Mouse (Mus musculus) CH12.LX (cell line): Measurements from ENCODE around the gene Xpa. TPM values are rescaled to one million over a fixed set of nuclear protein-coding genes. Genes with fewer than 3 reads are reported as not detected.

ENCODE experiments used
- DNase-seq: peaks from one replicate; pipeline ENCODE4 v3.0.0-alpha.2; 2013; ENCODE audit errors: extremely low read depth
- H3K27ac ChIP-seq: 2 replicates; pipeline ENCODE4 v1.5.1; 2012; ENCODE audit warnings: low read depth, mild to moderate bottlenecking, control low read depth, moderate library complexity; ENCODE audit not compliant: insufficient read depth
- H3K27me3 ChIP-seq: replicated peaks from 2 replicates; pipeline ENCODE3; 2012; ENCODE audit warnings: inconsistent platforms
- H3K36me3 ChIP-seq, 2 experiments: replicated peaks in 1 of 2; 2 replicates each; pipeline versions ENCODE3 to v1.6.1; 2012; ENCODE audit warnings: inconsistent platforms in 1 of 2, low read length in 1 of 2, mild to moderate bottlenecking in 1 of 2, mixed read lengths in 1 of 2, moderate library complexity in 1 of 2; ENCODE audit not compliant: control insufficient read depth in 1 of 2, insufficient read depth in 1 of 2
- H3K4me1 ChIP-seq, 2 experiments: 2 replicates each; pipeline ENCODE4 v1.6.1; 2012; ENCODE audit warnings: inconsistent platforms in 1 of 2, moderate library complexity in 1 of 2; ENCODE audit not compliant: insufficient read depth in 2 of 2, control insufficient read depth in 1 of 2
- H3K4me2 ChIP-seq: 2 replicates; pipeline ENCODE4 v1.6.1; 2012; ENCODE audit warnings: low read depth, mild to moderate bottlenecking, control low read depth; ENCODE audit not compliant: poor library complexity, insufficient read depth, severe bottlenecking
- H3K4me3 ChIP-seq, 3 experiments: fragments of 150-350 bp in 1 of 3; sonication (generic) in 1 of 3; replicated peaks in 1 of 3; 2 replicates each; pipeline versions ENCODE3 to v1.5.1; 2011 to 2012; ENCODE audit warnings: low read depth in 2 of 3, low read length in 2 of 3, mild to moderate bottlenecking in 2 of 3, moderate library complexity in 2 of 3, control low read depth in 1 of 3, improper control_type of control experiment in 1 of 3, inconsistent platforms in 1 of 3, mixed read lengths in 1 of 3; ENCODE audit not compliant: poor library complexity in 1 of 3
- H3K79me2 ChIP-seq: replicated peaks from 2 replicates; pipeline ENCODE4 v1.6.1; 2012; ENCODE audit warnings: mild to moderate bottlenecking, moderate library complexity; ENCODE audit not compliant: control insufficient read depth, poor library complexity, insufficient read depth, severe bottlenecking; ENCODE audit errors: extremely low read depth
- H3K9ac ChIP-seq: 2 replicates; pipeline ENCODE4 v1.6.1; 2012; ENCODE audit warnings: low read depth, mild to moderate bottlenecking, control low read depth, moderate library complexity; ENCODE audit not compliant: insufficient read depth
- H3K9me3 ChIP-seq: replicated peaks from 2 replicates; pipeline ENCODE3; 2012; ENCODE audit warnings: low read length, inconsistent platforms, mixed read lengths
- CHD1 ChIP-seq: IDR thresholded peaks from 2 replicates; pipeline ENCODE4 v1.6.1; 2012; ENCODE audit warnings: low read depth, low read length, improper control_type of control experiment, inconsistent platforms
- CTCF ChIP-seq, 2 experiments: IDR thresholded peaks in 1 of 2; conservative IDR thresholded peaks in 1 of 2; 2 replicates each; pipeline ENCODE4 v1.5.1; 2011 to 2012; ENCODE audit warnings: low read depth in 2 of 2, low read length in 2 of 2, improper control_type of control experiment in 1 of 2, inconsistent platforms in 1 of 2, mild to moderate bottlenecking in 1 of 2, moderate library complexity in 1 of 2
- E2F4 ChIP-seq: IDR thresholded peaks from 2 replicates; pipeline ENCODE4 v1.6.1; 2011; ENCODE audit warnings: low read depth, low read length, improper control_type of control experiment; ENCODE audit not compliant: insufficient replicate concordance
- ELF1 ChIP-seq: IDR thresholded peaks from 2 replicates; pipeline ENCODE4 v1.6.1; 2014; ENCODE audit warnings: low read depth, mild to moderate bottlenecking, inconsistent platforms, low read length, improper control_type of control experiment
- EP300 ChIP-seq: IDR thresholded peaks from 2 replicates; pipeline ENCODE4 v1.6.1; 2011; ENCODE audit warnings: low read length, improper control_type of control experiment
- ETS1 ChIP-seq: conservative IDR thresholded peaks from 2 replicates; pipeline ENCODE4 v1.6.1; 2012; ENCODE audit warnings: low read depth, mild to moderate bottlenecking, inconsistent platforms, low read length, improper control_type of control experiment, moderate library complexity
- GABPA ChIP-seq: IDR thresholded peaks from 2 replicates; pipeline ENCODE4 v1.6.1; 2012; ENCODE audit warnings: low read depth, low read length, improper control_type of control experiment, inconsistent platforms; ENCODE audit not compliant: insufficient replicate concordance
- HCFC1 ChIP-seq: IDR thresholded peaks from 2 replicates; pipeline ENCODE4 v1.6.1; 2012; ENCODE audit warnings: low read depth, mild to moderate bottlenecking, inconsistent platforms, low read length, improper control_type of control experiment
- IRF4 ChIP-seq: IDR thresholded peaks from 2 replicates; pipeline ENCODE4 v1.6.1; 2014; ENCODE audit warnings: low read depth, mild to moderate bottlenecking, inconsistent platforms, low read length, improper control_type of control experiment
- JUN ChIP-seq: IDR thresholded peaks from 2 replicates; pipeline ENCODE4 v1.6.1; 2011; ENCODE audit warnings: low read depth, mild to moderate bottlenecking, low read length, improper control_type of control experiment, moderate library complexity; ENCODE audit not compliant: insufficient read depth
- MYC ChIP-seq: IDR thresholded peaks from 2 replicates; pipeline ENCODE4 v1.6.1; 2011; ENCODE audit warnings: low read depth, mild to moderate bottlenecking, improper control_type of control experiment, low read length
- NELFE ChIP-seq: IDR thresholded peaks from 2 replicates; pipeline ENCODE4 v1.6.1; 2011; ENCODE audit warnings: low read depth, low read length, improper control_type of control experiment
- NRF1 ChIP-seq: IDR thresholded peaks from 2 replicates; pipeline ENCODE4 v1.6.1; 2014; ENCODE audit warnings: low read depth, mild to moderate bottlenecking, inconsistent platforms, low read length, improper control_type of control experiment, moderate library complexity
- POLR2A ChIP-seq: IDR thresholded peaks from 2 replicates; pipeline ENCODE4 v1.6.1; 2011; ENCODE audit warnings: low read depth, mild to moderate bottlenecking, improper control_type of control experiment, low read length
- POLR2AphosphoS2 ChIP-seq: IDR thresholded peaks from 2 replicates; pipeline ENCODE4 v1.6.1; 2011; ENCODE audit warnings: low read depth, low read length, improper control_type of control experiment
- RAD21 ChIP-seq: IDR thresholded peaks from 2 replicates; pipeline ENCODE4 v1.6.1; 2011; ENCODE audit warnings: low read depth, mild to moderate bottlenecking, low read length, improper control_type of control experiment, moderate library complexity
- SIN3A ChIP-seq: IDR thresholded peaks from 2 replicates; pipeline ENCODE4 v1.6.1; 2012; ENCODE audit warnings: low read length, improper control_type of control experiment, inconsistent platforms
- SMC3 ChIP-seq: IDR thresholded peaks from 2 replicates; pipeline ENCODE4 v1.6.1; 2011; ENCODE audit warnings: low read depth, low read length, improper control_type of control experiment
- TBP ChIP-seq: conservative IDR thresholded peaks from 2 replicates; pipeline ENCODE4 v1.6.1; 2011; ENCODE audit warnings: low read depth, low read length, improper control_type of control experiment
- TCF12 ChIP-seq: IDR thresholded peaks from 2 replicates; pipeline ENCODE4 v1.6.1; 2014; ENCODE audit warnings: low read depth, mild to moderate bottlenecking, inconsistent platforms, low read length, improper control_type of control experiment
- USF1 ChIP-seq: IDR thresholded peaks from 2 replicates; pipeline ENCODE4 v1.6.1; 2014; ENCODE audit warnings: low read depth, mild to moderate bottlenecking, inconsistent platforms, low read length, improper control_type of control experiment
- ZKSCAN1 ChIP-seq: IDR thresholded peaks from 2 replicates; pipeline ENCODE4 v1.6.1; 2012; ENCODE audit warnings: low read depth, inconsistent platforms, low read length, improper control_type of control experiment, borderline replicate concordance
- dilution Hi-C: fragments of 300-500 bp; cut with MboI; formaldehyde crosslinking; loops from 2 replicates; pipeline ENCODE4 v1.14.3; 2020; ENCODE audit warnings: low sequenced_read_pairs; ENCODE audit not compliant: extremely low pct_unique_long_range_greater_than_20kb, extremely low pct_ligation_motif_present
- in situ Hi-C: fragments of 300-500 bp; cut with MboI; formaldehyde crosslinking; loops from 3 replicates; pipeline ENCODE4 v1.14.3; 2019; ENCODE audit warnings: low sequenced_read_pairs, low pct_ligation_motif_present, low pct_unique_long_range_greater_than_20kb, mixed read lengths
- polyA plus RNA-seq: library from polyadenylated mRNA; unstranded; fragments of >175 nt; gene quantifications from 2 replicates; pipeline ENCODE4 v1.2.1, GENCODE M21; 2012; ENCODE audit warnings: low read depth; ENCODE audit not compliant: insufficient read length
- total RNA-seq, 2 experiments: library from RNA; depleted of rRNA; stranded (reverse); fragments of 300-350 nt in 1 of 2; fragments of >200 nt in 1 of 2; gene quantifications; 2 replicates each; pipeline ENCODE4 v1.2.3; 2012 to 2014

Gene Xpa
- total RNA-seq (2012; rRNA removed) (11.2 and 13.9 TPM in 2 replicates), total RNA-seq (2014; rRNA removed) (13.8 and 16.2 TPM in 2 replicates), polyA plus RNA-seq (28.8 and 34.0 TPM in 2 replicates)

GRCm38 (mm10) chr4:46195781-46196487 is at the start of gene Xpa:
Xpa (minus strand) TSS chr4:46196311.
- H3K4me2 ChIP-seq, result peak within 1 kb of the TSS; percentile 70
- no peaks in the 10 kb centered on the region for H3K79me2 ChIP-seq
- H3K9ac ChIP-seq, result peak within 1 kb of the TSS; percentile 66
- H3K9me3 ChIP-seq, result no peaks in the 10 kb centered on the region
- peaks cover 4 to 30% of the 10 kb centered on the region in 2 experiments; a peak in 3 of 4 replicates for H3K4me1 ChIP-seq
- peaks cover 4 to 12% of the 10 kb centered on the region in 2 experiments for H3K36me3 ChIP-seq
- TF ChIP-seq GABPA (no peak), EP300 (no peak), IRF4 (0 out of 2 replicates have a peak, but pooled peaks have one; percentile 16), SIN3A (peak; percentile 73), MYC (0 out of 2 replicates have a peak, but pooled peaks have one; percentile 13), JUN (no peak), NELFE (peak; percentile 93), ELF1 (peak; percentile 90), NRF1 (peak; percentile 98), HCFC1 (peak; percentile 69), ZKSCAN1 (no peak), POLR2A (peak; percentile 86), USF1 (no peak), TBP (0 out of 2 replicates have a peak, but pooled peaks have one; percentile 60), POLR2AphosphoS2 (peak; percentile 71; the same call in 1 of the 2 replicates), TCF12 (peak; percentile 74), ETS1 (no peak)
- peak; percentile 98 for DNase-seq
- H3K27ac ChIP-seq, result peak within 1 kb of the TSS; percentile 59
- peaks cover 3% of the 10 kb centered on the region for H3K27me3 ChIP-seq
- dilution Hi-C loops, result no loop called here
- in situ Hi-C loops, result no loop called here
- H3K4me3 ChIP-seq, result peak within 1 kb of the TSS; percentile 77 to 98 (median 84)

DNA sequence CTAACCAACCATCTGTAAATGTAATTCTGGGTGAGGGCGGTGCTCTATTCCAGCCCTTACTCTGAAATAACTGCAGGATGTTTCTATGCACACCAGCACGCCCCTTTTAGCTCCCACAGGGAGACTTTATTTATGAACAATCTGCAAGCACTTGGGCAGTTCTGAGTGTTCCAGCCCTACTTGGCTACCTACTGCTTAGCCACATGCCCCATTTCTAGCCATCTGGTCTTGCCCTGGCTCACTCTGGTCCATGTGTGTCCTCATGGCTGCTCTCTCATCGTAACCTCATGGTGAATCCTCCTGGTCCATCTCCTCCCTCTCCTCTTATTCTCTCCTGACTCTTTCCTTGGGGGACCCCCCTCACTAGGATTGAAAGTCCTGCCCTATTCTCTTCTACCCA is 39.8 kb upstream of the Xpa start:
- Histone ChIP-seq H3K36me3 (no peaks in the 10 kb centered on the region), H3K4me3 (no peak overlapping the region), H3K9me3 (peaks cover 9% of the 10 kb centered on the region), H3K4me2 (no peak overlapping the region), H3K27me3 (peaks cover 5% of the 10 kb centered on the region), H3K27ac (no peak overlapping the region), H3K79me2 (no peaks in the 10 kb centered on the region), H3K4me1 (no peaks in the 10 kb centered on the region), H3K9ac (no peak overlapping the region)
- in situ Hi-C loops (no loop called here), dilution Hi-C loops (no loop called here)
- TF ChIP-seq JUN (no peak), USF1 (no peak), POLR2AphosphoS2 (no peak), SMC3 (no peak), POLR2A (no peak), RAD21 (no peak), CTCF (conservative IDR thresholded peaks at IDR 0.05 in 1 of 2, IDR thresholded peaks at IDR 0.05 in 1 of 2; ENCODE audit: low read depth in 2 of 2, low read length in 2 of 2) (no peak), MYC (no peak), CHD1 (no peak), ZKSCAN1 (no peak), IRF4 (no peak), E2F4 (no peak)
- no peak for DNase-seq
